In the genomic region with DNA sequence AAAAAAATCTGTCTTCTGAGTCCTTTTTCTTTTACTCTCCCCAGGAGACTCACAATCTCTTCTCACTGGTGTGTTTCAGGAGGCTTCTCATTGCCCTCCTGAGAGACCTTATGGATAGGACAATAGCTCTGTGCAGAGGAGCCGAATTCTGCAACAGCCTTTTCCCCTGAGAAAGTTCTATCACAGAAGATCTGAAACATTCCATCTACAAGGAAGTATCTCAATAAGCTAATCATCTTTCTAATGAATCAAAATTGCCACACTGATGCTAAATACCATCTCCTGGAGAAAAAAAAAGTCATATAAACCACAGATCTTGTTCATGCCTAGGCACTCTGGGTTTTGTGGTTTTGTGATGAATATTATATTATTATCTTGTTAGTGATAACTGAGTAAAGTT, we compare ENCODE assay signal across 24 mouse cellular contexts. TPM values are rescaled to one million over a fixed set of nuclear protein-coding genes. Genes with fewer than 3 reads are reported as not detected.
DNase-seq lines count a peak whose midpoint lies in the region; TF ChIP-seq lines count a peak whose summit lies in the region.
"Had no signal": no experiment of that assay in that cellular context is flagged by ENCODE, and none has a peak within 500 bp of the region (broad histone marks: within the 10 kb centered on the region; RNA-seq: fewer than 3 reads in every experiment).

A gene (minus strand): TSS at position 101 of the 400 bp plus-strand sequence.

- no peak for TF ChIP-seq RAD21 in MEL (IDR thresholded peaks at IDR 0.05; ENCODE audit: low read depth, low read length)

- no peaks in the 10 kb centered on the region for H3K36me3 ChIP-seq in MEL (ENCODE audit: control insufficient read depth in 1 of 2, insufficient read depth in 2 of 2, low read length in 2 of 2)
- H3K36me3 ChIP-seq: G1E had no signal

- H3K9ac ChIP-seq in MEL (ENCODE audit: control insufficient read depth, low read depth, low read length, poor library complexity, severe bottlenecking): no peak within 1 kb of the TSS

- DNase-seq in MEL (ENCODE audit: low read depth, low spot score): no peak
- DNase-seq in kidney, adult 18-20 months: no peak
- DNase-seq: adrenal gland, adult 2 months; adrenal gland, adult 8-10 months; adrenal gland, postnatal 10 days; adrenal gland, postnatal 14 days; adrenal gland, postnatal 25 days; adrenal gland, postnatal 36 days; B cell, adult 2 months; cerebellum, adult 11 months; cerebellum, adult 11-12 months; cerebellum, adult 18-20 months; cerebellum, adult 2 months; cerebellum, adult 8-10 months had no signal

- TF ChIP-seq EP300 in MEL (IDR thresholded peaks at IDR 0.05; ENCODE audit: low read depth in 1 of 2, low read length in 2 of 2): no peak

- no peaks in the 10 kb centered on the region for H3K79me2 ChIP-seq in MEL (ENCODE audit: control insufficient read depth, insufficient read depth, low read length, poor library complexity)

- H3K27me3 ChIP-seq in MEL (ENCODE audit: control insufficient read depth in 1 of 2, insufficient read depth in 2 of 2, low read length in 2 of 2): no peaks in the 10 kb centered on the region
- H3K27me3 ChIP-seq: CH12.LX, Patski had no signal

- no peaks in the 10 kb centered on the region for H3K9me3 ChIP-seq in MEL (replicated peaks; ENCODE audit: insufficient read depth, low read length)
- H3K9me3 ChIP-seq: G1E had no signal

- H3K27ac ChIP-seq in MEL (ENCODE audit: control insufficient read depth, low read depth, low read length): no peak within 1 kb of the TSS

- no peaks in the 10 kb centered on the region for H3K4me1 ChIP-seq in MEL (ENCODE audit: control insufficient read depth in 1 of 2, insufficient read depth in 2 of 2, low read length in 2 of 2)

- no peak for TF ChIP-seq POLR2A in MEL (IDR thresholded peaks at IDR 0.05; ENCODE audit: control insufficient read depth in 1 of 2, insufficient read depth in 1 of 2, low read depth in 1 of 2, low read length in 2 of 2, poor library complexity in 1 of 2)

- H3K4me3 ChIP-seq in MEL (ENCODE audit: control insufficient read depth in 1 of 2, insufficient read depth in 1 of 2, low read depth in 2 of 2, low read length in 2 of 2): no peak within 1 kb of the TSS

- no peak for TF ChIP-seq CTCF in MEL (IDR thresholded peaks at IDR 0.05 in 2 of 3, conservative IDR thresholded peaks at IDR 0.05 in 1 of 3; ENCODE audit: control insufficient read depth in 1 of 3, insufficient read depth in 1 of 3, low read depth in 2 of 3, low read length in 3 of 3, poor library complexity in 1 of 3, severe bottlenecking in 1 of 3)

TF ChIP-seq in MEL, 35 proteins besides CTCF, POLR2A, EP300 and RAD21:
- TF ChIP-seq SMC3 (IDR thresholded peaks at IDR 0.05; ENCODE audit: low read depth, low read length) (no peak), ZNF384 (IDR thresholded peaks at IDR 0.05; ENCODE audit: low read depth, low read length) (0 out of 2 replicates have a peak, but pooled peaks have one; percentile 19)
TF ChIP-seq in MEL: peak in this region for 1.

RNA-seq across cellular contexts. Expression of the gene that starts here (rescaled TPM):
- total RNA-seq in MEL (2012; rRNA removed): not detected in 2 replicates
- not detected for polyA plus RNA-seq in MEL (2012; ENCODE audit: insufficient read depth in 1 of 2, insufficient read length in 2 of 2, low read depth in 1 of 2, low replicate concordance in 2 of 2, missing spikeins in 1 of 2)
- total RNA-seq: adrenal gland, adult 18-20 months; adrenal gland, adult 2 months; adrenal gland, adult 8-10 months; adrenal gland, postnatal 10 days; adrenal gland, postnatal 14 days; adrenal gland, postnatal 25 days; adrenal gland, postnatal 36 days; adrenal gland, postnatal 4 days; CH12.LX; ES-E14 had no signal
- polyA plus RNA-seq: activated CD4-positive, CD25-positive, alpha-beta regulatory T cell, adult 4 months; adrenal gland, adult 2 months; brain, embryonic 14.5 days; C2C12; CD4-positive, CD25-positive, alpha-beta regulatory T cell, adult 4 months; cerebellum, adult 2 months; G1E; Patski had no signal
